Mouse (Mus musculus) forebrain, postnatal 0 days (tissue): ENCODE data around the gene Cdkn2aip. TPM values are rescaled to one million over a fixed set of nuclear protein-coding genes. Genes with fewer than 3 reads are reported as not detected.

Experiments used
- ATAC-seq: fragments of 200-750 bp; cut with Nextera tagmentation; 2 replicates; pipeline ENCODE4 v1.8.0; 2017; ENCODE audit warnings: mild to moderate bottlenecking, moderate library complexity
- DNase-seq: peaks from one replicate; pipeline ENCODE4 v3.0.0-alpha.2; 2015
- H3K27ac ChIP-seq: fragments of 300-500 bp; sonication (generic); 2 replicates; pipeline ENCODE4 v1.5.1; 2014; ENCODE audit warnings: low read depth, mild to moderate bottlenecking, antibody characterized with exemption, low read length, moderate library complexity, mixed read lengths
- H3K27me3 ChIP-seq: fragments of 300-500 bp; sonication (generic); 2 replicates; pipeline ENCODE4 v1.6.1; 2014; ENCODE audit warnings: mild to moderate bottlenecking, low read length, mixed read lengths; ENCODE audit not compliant: insufficient read depth
- H3K36me3 ChIP-seq: fragments of 300-500 bp; sonication (generic); 2 replicates; pipeline ENCODE4 v1.6.1; 2014; ENCODE audit warnings: mild to moderate bottlenecking, moderate library complexity; ENCODE audit not compliant: insufficient read depth
- H3K4me1 ChIP-seq: fragments of 300-500 bp; sonication (generic); 2 replicates; pipeline ENCODE4 v1.6.1; 2014; ENCODE audit warnings: antibody characterized with exemption; ENCODE audit not compliant: insufficient read depth
- H3K4me2 ChIP-seq: fragments of 300-500 bp; sonication (generic); 2 replicates; pipeline ENCODE4 v1.6.1; 2014; ENCODE audit warnings: low read depth, mild to moderate bottlenecking, moderate library complexity
- H3K4me3 ChIP-seq: fragments of 300-500 bp; sonication (generic); 2 replicates; pipeline ENCODE4 v1.5.1; 2014; ENCODE audit warnings: low read depth, low read length, mixed read lengths
- H3K9ac ChIP-seq: fragments of 300-500 bp; sonication (generic); 2 replicates; pipeline ENCODE4 v1.6.1; 2014; ENCODE audit warnings: mild to moderate bottlenecking
- H3K9me3 ChIP-seq: fragments of 300-500 bp; sonication (generic); 2 replicates; pipeline ENCODE4 v1.6.1; 2016; ENCODE audit warnings: low read length
- CTCF ChIP-seq: sonication (generic); IDR thresholded peaks from 2 replicates; pipeline ENCODE4 v1.5.1; 2016; ENCODE audit warnings: antibody characterized with exemption, control low read depth, low read depth
- WGBS: fragments of 180-500 bp; shearing (Covaris S2); extraction: QIAGEN DNeasy Blood & Tissue Kit; methylation state at CpG from one replicate; pipeline ENCODE4 v1.1.7; 2014; 5-methylcytosine and 5-hydroxymethylcytosine counted together
- polyA plus RNA-seq: library from polyadenylated mRNA; unstranded; fragments of >200 nt; fragmentation: Nextera tagmentation; extraction: Ambion mirVana; gene quantifications from 2 replicates; pipeline ENCODE4 v1.2.1, GENCODE M21; 2015
- total RNA-seq: library from RNA; depleted of rRNA; stranded (reverse); fragments of >200 nt; gene quantifications from 2 replicates; pipeline ENCODE4 v1.2.3, GENCODE M21; 2014

Gene Cdkn2aip
- total and polyA plus RNA-seq, 2 experiments from 2014 or later, result 24.0 to 31.1 TPM

DNA sequence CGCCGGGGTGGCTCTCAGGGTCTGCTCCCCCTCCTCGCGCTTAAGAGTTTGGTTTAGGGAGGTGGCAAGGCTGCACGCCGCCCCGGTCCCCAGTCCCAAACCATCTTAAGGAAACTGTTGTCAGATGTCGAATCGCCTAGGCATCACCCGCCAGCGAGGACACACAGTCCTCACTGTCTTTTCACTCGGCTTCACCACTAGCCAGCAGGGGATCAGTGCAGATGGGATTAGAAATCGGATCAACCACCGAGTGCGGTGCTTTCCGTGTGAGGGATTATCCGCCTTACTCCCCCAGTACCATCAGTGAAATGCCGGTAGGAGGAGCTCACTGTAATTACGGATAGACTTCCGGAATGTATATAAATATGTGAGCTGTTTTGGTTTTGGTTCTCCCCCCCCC is 37.9 kb downstream of the Cdkn2aip start:
- Histone ChIP-seq H3K4me2 (peak overlapping the region; percentile 72), H3K4me3 (peak overlapping the region; percentile 97), H3K9ac (peak overlapping the region; percentile 68), H3K9me3 (no peaks in the 10 kb centered on the region), H3K36me3 (no peaks in the 10 kb centered on the region), H3K27ac (peak overlapping the region; percentile 94), H3K27me3 (no peaks in the 10 kb centered on the region), H3K4me1 (0 out of 2 replicates have a peak, but pooled peaks cover 3% of the 10 kb centered on the region)
- peak; percentile 45 for TF ChIP-seq CTCF
- DNase-seq (peak; percentile 70), ATAC-seq (peak; percentile 1; the same call in 1 of the 2 replicates)
- WGBS, result 1% methylated on average over 20 of the region's 20 CpGs

DNA sequence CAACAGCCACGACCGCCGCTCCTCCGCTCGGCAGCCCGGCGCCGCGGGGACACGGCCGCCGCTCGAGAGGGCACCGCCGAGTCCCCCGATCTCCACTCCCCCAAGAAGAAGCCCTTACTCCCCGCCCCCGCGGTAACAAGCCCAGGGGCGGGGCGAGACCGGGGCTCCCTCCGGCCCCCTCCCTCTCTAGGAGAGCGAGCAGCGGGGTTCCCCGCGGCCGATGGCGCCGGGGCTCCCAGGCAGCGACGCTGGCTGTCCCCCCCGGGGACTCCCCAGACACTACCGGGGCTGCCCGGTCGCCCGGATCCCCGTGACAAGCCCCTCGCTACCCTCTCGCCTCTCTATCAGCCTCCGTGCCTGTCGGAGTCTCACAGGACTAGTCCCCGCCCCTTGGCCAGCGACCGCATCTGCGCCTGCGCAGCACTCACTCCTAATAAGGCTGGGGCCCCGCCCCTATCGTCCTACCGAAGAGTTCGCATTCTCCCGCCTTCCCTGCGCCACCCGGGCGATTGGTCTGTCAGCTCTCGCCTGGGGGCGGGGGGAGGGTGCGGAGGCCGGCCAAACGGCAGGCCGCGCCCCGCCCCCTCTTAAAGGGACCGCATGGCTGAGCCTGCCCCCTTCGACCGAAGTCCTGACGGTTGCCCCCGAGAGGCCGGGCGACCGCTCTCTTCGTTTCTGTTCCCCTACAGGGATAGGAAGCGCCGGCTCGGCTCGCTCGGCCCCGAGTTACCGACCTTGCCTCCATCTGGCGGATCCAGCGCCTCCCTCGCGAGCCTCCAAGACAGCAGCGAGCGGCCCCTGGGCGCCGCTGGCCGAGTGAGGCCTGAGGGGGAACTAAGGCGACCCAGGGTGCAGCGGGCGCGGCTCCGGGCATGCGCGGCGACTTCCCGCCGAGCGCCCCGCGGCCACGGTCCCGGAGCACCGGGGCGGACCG is 38.7 kb downstream of the Cdkn2aip start, which contains the start of gene Ing2:
TSS of gene Ing2 (minus strand) at position 780 of the 934 bp plus-strand sequence.
- Histone ChIP-seq H3K4me1 (no peaks in the 10 kb centered on the region), H3K36me3 (no peaks in the 10 kb centered on the region), H3K9me3 (no peaks in the 10 kb centered on the region), H3K4me2 (peak within 1 kb of the TSS; percentile 72), H3K27ac (peak within 1 kb of the TSS; percentile 94), H3K9ac (peak within 1 kb of the TSS; percentile 68), H3K4me3 (peak within 1 kb of the TSS; percentile 97), H3K27me3 (no peaks in the 10 kb centered on the region)
- WGBS, result 1% methylated on average over 100 of the region's 106 CpGs
- DNase-seq, result peak; percentile 100
- TF ChIP-seq CTCF, result no peak
- peak; percentile 93 for ATAC-seq

DNA sequence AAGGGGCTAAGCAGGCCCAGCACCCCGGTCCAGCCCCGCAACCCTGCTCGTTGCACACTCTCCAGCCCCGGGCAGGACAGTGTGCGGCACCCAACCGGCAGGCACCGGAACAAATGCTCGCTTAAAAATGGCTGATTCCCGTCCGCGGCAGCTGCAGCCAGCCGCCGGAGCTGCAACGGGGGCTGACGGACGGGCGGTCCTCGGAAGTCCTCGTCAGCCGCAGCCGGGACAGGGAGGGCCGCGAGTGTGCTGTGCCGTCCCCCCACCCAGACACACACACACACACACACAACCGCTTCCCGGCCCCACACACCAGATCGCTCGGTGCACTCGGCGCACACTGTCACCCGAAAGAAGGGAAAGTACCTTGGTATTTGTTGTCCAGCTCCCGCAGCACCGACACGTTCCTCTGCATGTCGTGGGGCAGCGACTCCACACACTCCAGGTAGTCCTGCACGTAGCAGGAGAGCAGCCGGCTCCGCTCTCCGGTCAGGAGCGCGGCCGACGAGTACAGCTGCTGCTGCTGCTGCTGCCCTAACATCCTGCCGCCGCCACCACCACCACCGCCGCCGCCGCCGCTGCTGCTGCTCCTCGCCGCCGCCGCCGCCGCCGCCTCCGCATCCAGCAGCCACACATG is 39.5 kb downstream of the Cdkn2aip start:
- peak overlapping the region; percentile 66 for H3K4me2 ChIP-seq
- peak; percentile 5 for ATAC-seq
- H3K27ac ChIP-seq, result peak overlapping the region; percentile 94

DNA sequence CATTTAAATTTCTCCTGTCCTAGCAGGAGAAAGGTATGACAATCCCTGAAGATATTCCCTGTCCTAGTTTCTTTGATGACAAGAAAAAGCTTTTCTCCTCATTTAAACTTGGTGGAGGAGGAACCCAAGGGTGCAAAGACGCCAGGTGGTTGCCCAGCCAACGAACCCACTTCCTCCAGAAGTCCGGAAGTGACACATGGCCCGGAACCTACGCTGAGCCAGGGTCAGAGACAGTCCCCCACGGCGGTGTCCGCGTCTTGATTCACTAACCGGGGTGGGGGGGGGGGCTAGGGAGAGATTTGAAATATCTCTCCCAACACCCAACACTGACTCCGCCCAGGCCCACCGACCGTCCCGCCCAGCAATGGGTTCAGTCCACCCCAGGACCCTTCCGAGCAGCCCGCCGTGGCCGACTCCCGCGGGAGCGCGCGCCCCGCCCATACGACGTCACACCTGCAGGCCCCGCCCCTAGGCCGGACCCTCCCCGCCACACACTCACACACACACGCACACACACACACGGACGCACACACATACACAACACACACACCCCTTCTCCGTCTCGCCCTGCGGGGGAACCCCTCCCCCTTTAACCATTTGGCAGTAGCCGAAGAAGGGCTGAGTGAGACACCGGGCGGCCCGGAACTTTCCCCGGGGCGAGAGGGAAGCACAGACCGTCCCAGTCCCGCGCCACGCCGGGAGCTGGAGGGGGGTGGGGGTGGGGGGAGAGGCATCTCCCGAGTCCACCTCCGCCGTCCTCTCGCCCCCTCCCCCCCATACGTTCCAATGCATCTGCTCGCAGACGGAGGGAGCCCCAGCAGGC is 40.2 kb downstream of the Cdkn2aip start:
- Histone ChIP-seq H3K4me1 (no peaks in the 10 kb centered on the region), H3K27me3 (no peaks in the 10 kb centered on the region), H3K9ac (peak overlapping the region; percentile 68), H3K36me3 (no peaks in the 10 kb centered on the region), H3K4me2 (peak overlapping the region; percentile 66), H3K9me3 (no peaks in the 10 kb centered on the region), H3K4me3 (peak overlapping the region; percentile 97), H3K27ac (peak overlapping the region; percentile 94)
- no peak for TF ChIP-seq CTCF
- ATAC-seq, result peak; percentile 38
- 2% methylated on average over 40 of the region's 53 CpGs for WGBS
- DNase-seq, result peak; percentile 85

More for the DNA sequence above, 39.5 kb downstream of the Cdkn2aip start:
- H3K9ac ChIP-seq, result peak overlapping the region; percentile 68
- WGBS, result under 1% methylated on average over 50 of the region's 59 CpGs
- H3K9me3 ChIP-seq, result no peaks in the 10 kb centered on the region
- H3K27me3 ChIP-seq, result no peaks in the 10 kb centered on the region
- H3K36me3 ChIP-seq, result no peaks in the 10 kb centered on the region
- H3K4me1 ChIP-seq, result no peaks in the 10 kb centered on the region
- peak; percentile 47 for DNase-seq
- peak overlapping the region; percentile 97 for H3K4me3 ChIP-seq
- TF ChIP-seq CTCF, result no peak

DNA sequence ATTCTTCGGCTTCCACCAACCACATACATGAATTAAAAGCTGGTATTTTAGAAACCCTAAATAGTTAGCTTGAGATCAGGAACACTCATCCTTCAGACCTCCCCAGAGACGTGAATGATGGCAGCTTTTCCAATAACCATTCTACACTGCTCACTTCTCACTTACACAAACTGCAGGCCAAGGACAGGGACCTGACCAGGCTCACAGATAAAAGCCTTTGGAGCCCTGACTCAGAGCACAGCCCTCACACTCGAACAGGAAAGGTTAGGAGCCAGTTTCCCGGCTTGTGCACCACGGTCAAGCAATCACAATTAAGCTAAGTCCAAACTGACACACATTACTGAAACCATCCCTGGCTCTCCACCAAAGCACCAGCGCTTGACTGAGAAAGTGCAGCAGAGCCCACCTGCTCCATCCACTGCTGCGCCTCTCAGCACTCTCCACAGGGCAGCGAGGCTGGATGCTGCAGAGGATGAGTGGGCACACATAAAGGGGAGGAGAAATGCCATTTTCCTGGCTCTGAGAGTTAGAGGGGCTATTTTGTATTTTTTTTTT is 49.4 kb downstream of the Cdkn2aip start:
- H3K9me3 ChIP-seq, result no peaks in the 10 kb centered on the region
- no peaks in the 10 kb centered on the region for H3K4me1 ChIP-seq
- TF ChIP-seq CTCF, result no peak
- no peak overlapping the region for H3K9ac ChIP-seq
- H3K4me2 ChIP-seq, result no peak overlapping the region
- DNase-seq, result no peak
- H3K36me3 ChIP-seq, result no peaks in the 10 kb centered on the region
- H3K4me3 ChIP-seq, result no peak overlapping the region
- no peak for ATAC-seq
- no peak overlapping the region for H3K27ac ChIP-seq
- H3K27me3 ChIP-seq, result no peaks in the 10 kb centered on the region
- WGBS, result 88% methylated on average over 8 of the region's 8 CpGs

DNA sequence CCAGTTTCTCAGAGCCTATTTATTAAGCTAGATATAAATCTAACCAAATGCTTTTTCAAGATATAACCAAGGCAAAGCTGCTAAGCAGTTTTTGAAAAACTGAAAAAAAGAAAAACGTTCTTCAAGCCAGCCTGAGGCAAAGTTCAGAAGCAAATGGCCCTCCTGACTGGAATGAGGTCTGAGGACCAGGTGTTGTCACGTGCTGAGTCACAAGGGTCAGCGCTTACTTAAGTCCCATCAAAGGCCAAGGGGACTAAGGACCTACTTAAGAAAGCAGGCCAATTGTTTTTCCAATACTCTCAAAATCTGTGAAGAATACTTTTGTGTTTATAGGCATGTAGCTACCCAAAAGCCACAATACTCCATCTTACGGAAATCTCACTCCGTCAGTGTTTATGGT is 50.5 kb downstream of the Cdkn2aip start:
- Histone ChIP-seq H3K36me3 (no peaks in the 10 kb centered on the region), H3K27ac (no peak overlapping the region), H3K27me3 (no peaks in the 10 kb centered on the region), H3K9ac (no peak overlapping the region), H3K9me3 (no peaks in the 10 kb centered on the region), H3K4me1 (no peaks in the 10 kb centered on the region), H3K4me2 (no peak overlapping the region), H3K4me3 (no peak overlapping the region)
- TF ChIP-seq CTCF, result no peak
- DNase-seq (no peak), ATAC-seq (no peak)
- WGBS, result 88% methylated on average over 5 of the region's 5 CpGs
